Mouse (Mus musculus): ENCODE results near the gene Hcrtr2.

The Hcrtr2 gene

GRCm38 (mm10) chr9:76237946-76238345 lies 85.7 kb downstream of the Hcrtr2 start:
- in situ Hi-C loops (cut with MboI; ENCODE audit: low pct_unique_long_range_greater_than_20kb in 1 of 2, low sequenced_read_pairs in 2 of 2, unreplicated experiment in 1 of 2) = no loop called here

- in situ Hi-C loops (cut with MboI; ENCODE audit: low pct_unique_long_range_greater_than_20kb in 1 of 2, low sequenced_read_pairs in 2 of 2, unreplicated experiment in 1 of 2) = no loop called here
These were observed 86.4 kb downstream of the Hcrtr2 start for GRCm38 (mm10) chr9:76237243-76237642.

GRCm38 (mm10) chr9:76236626-76237025 lies 87.0 kb downstream of the Hcrtr2 start:
- in situ Hi-C loops (cut with MboI; ENCODE audit: low pct_unique_long_range_greater_than_20kb in 1 of 2, low sequenced_read_pairs in 2 of 2, unreplicated experiment in 1 of 2) = no loop called here

- in situ Hi-C loops (cut with MboI; ENCODE audit: low pct_unique_long_range_greater_than_20kb in 1 of 2, low sequenced_read_pairs in 2 of 2, unreplicated experiment in 1 of 2) = no loop called here
These were observed 87.6 kb downstream of the Hcrtr2 start for GRCm38 (mm10) chr9:76235945-76236503.

- in situ Hi-C loops (cut with MboI; ENCODE audit: low pct_unique_long_range_greater_than_20kb in 1 of 2, low sequenced_read_pairs in 2 of 2, unreplicated experiment in 1 of 2) = no loop called here
These were observed 88.8 kb downstream of the Hcrtr2 start for GRCm38 (mm10) chr9:76234899-76235298.

GRCm38 (mm10) chr9:76230400-76230799 lies 93.3 kb downstream of the Hcrtr2 start:
- in situ Hi-C loops (cut with MboI; ENCODE audit: low pct_unique_long_range_greater_than_20kb in 1 of 2, low sequenced_read_pairs in 2 of 2, unreplicated experiment in 1 of 2) = no loop called here

GRCm38 (mm10) chr9:76217178-76217975 lies 106.3 kb downstream of the Hcrtr2 start:
- in situ Hi-C loops (cut with MboI; ENCODE audit: low pct_unique_long_range_greater_than_20kb in 1 of 2, low sequenced_read_pairs in 2 of 2, unreplicated experiment in 1 of 2) = no loop called here

- in situ Hi-C loops (cut with MboI; ENCODE audit: low pct_unique_long_range_greater_than_20kb in 1 of 2, low sequenced_read_pairs in 2 of 2, unreplicated experiment in 1 of 2) = no loop called here
These were observed 109.0 kb downstream of the Hcrtr2 start for GRCm38 (mm10) chr9:76214678-76215077.

- in situ Hi-C loops (cut with MboI; ENCODE audit: low pct_unique_long_range_greater_than_20kb in 1 of 2, low sequenced_read_pairs in 2 of 2, unreplicated experiment in 1 of 2) = no loop called here
These were observed 110.1 kb downstream of the Hcrtr2 start, which contains the start of gene Gfral for GRCm38 (mm10) chr9:76213557-76213956. TSS of gene Gfral (minus strand) at chr9:76213657.

GRCm38 (mm10) chr9:76196917-76197316 lies 126.7 kb downstream of the Hcrtr2 start:
- in situ Hi-C loops (cut with MboI; ENCODE audit: low pct_unique_long_range_greater_than_20kb in 1 of 2, low sequenced_read_pairs in 2 of 2, unreplicated experiment in 1 of 2) = no loop called here

- in situ Hi-C loops (cut with MboI; ENCODE audit: low pct_unique_long_range_greater_than_20kb in 1 of 2, low sequenced_read_pairs in 2 of 2, unreplicated experiment in 1 of 2) = no loop called here
These were observed 144.4 kb downstream of the Hcrtr2 start for GRCm38 (mm10) chr9:76179221-76179620.
